Mouse (Mus musculus): ENCODE results near the gene Trub1.

Gene Trub1

DNA sequence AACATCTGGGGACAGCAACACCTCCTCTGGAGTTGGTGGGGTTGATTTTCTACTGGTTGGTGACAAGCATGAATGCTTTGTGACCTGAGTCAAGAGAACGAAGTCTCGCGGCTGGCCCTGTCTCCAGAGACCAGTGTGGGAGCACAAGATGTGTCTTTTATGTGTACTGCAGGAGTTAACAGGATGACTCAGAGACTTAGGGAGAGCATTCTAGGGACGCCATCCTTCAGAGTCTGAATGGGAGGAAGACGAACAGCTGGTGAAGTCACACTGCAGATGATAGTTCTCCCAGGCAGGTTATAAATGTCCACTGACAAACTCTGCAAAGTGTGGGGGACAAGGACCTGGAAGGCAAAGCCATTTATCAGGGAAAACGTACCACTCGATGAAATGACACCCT, 11.2 kb upstream of the Trub1 start:
- no peak for DNase-seq (ENCODE audit: low read depth, low spot score)

- DNase-seq (ENCODE audit: low read depth, low spot score), result no peak
Observed at GRCm38 (mm10) chr19:57442936-57443657, 9.6 kb upstream of the Trub1 start.

- no peak for DNase-seq (ENCODE audit: low read depth, low spot score)
Observed at GRCm38 (mm10) chr19:57445049-57445448, 7.7 kb upstream of the Trub1 start.

DNA sequence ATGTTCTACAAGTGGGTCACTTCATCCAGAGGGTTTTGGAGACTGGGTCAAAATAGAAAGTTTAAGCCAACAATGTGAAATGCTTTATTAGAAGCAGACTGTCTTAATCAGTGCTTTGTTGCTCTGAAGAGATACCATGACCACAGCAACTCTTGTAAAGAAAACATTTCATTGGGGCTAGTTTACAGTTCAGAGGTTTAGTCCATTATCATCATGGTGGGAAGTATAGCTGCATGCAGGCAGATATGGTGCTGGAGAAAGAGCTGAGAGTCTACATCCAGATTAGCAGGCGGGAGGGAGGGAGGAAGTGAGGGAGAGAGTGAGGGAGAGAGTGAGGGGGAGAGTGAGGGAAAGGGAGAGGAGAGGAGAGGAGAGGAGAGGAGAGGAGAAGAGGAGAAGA, 1.9 kb upstream of the Trub1 start:
- no peak for DNase-seq (ENCODE audit: low read depth, low spot score)

DNA sequence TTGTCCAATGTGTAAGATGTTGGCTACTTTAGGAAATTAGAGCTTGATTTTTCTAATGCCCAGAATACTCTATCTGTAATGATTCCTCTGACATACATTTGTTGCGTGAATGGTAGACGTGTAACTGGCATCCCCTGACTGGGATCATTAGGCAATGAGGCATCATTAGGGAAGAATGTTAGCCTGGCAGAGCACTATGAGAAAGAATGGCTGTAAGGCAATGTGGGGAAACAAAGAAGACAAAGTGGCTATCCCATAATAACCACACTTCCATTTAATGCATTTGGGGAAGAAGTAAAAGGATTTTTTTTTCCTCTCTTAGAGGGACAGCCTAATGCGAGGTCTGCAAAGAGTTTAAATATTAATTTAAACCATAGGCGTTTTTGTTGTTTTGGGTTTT, 950 bp upstream of the Trub1 start:
- no peak for DNase-seq (ENCODE audit: low read depth, low spot score)

GRCm38 (mm10) chr19:57453218-57453600, 497 bp downstream of the Trub1 start:
- DNase-seq (ENCODE audit: low read depth, low spot score), result peak; percentile 9

DNA sequence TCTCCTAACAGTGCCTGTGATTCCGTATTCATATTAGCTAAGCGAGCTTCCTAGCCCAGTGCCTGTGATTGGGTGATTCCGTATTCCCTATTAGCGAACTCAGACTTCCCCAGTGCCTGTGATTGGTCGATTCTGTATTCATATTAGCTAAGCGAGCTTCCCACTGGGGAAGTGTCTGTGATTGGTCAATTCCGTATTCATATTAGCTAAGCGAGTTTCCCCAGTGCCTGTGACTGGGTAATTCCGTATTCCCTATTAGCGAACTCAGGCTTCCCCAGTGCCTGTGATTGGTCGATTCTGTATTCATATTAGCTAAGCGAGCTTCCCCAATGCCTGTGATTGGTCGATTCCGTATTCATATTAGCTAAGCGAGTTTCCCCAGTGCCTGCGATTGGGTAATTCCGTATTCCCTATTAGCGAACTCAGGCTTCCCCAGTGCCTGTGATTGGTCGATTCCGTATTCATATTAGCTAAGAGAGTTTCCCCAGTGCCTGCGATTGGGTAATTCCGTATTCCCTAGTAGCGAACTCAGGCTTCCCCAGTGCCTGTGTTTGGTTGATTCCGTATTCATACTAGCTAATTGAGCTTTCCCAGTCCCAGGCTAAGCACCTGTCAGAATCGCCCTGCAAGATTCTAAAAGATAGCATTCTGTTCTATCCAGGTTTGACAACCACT, 2.7 kb downstream of the Trub1 start:
- DNase-seq (ENCODE audit: low read depth, low spot score), result peak; percentile 73

DNA sequence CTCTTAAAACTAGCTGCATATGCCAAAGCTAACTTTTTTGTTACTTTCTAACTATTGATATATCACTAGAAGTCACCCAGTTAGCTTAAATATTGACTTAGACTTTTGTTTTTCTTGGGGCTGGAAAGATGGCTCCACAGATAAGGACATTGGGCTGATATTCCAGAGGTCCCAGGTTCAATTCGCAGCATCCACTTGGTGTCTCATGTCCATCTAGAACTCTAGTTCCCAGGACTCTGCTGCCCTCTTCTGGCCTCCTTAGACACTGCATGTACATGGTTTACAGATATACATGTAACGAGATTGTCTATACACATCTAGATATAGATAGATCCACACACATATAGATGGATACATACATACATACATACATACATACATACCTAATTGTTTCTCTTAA, 4.4 kb downstream of the Trub1 start:
- peak; percentile 71 for DNase-seq (ENCODE audit: low read depth, low spot score)

DNA sequence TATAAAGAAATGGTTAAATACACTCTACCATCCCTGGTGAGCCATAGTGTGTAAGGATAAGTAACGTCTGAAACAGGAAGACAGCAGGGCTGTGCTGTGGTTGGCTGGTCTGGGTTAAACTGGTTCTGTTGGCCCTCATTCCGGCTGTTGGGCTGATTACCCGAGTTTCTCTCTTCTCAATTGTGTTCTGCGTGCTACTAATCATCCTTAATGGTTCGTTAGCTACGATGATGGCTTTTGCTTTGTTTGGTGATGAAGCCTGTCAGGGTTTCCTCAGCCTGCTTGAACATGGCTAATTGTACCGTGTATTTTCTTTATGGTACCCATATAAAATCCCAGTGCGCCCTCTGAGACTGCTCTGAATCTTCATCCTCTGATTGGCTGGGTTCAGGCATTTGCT, 11.0 kb downstream of the Trub1 start:
- no peak for DNase-seq (ENCODE audit: low read depth, low spot score)

DNA sequence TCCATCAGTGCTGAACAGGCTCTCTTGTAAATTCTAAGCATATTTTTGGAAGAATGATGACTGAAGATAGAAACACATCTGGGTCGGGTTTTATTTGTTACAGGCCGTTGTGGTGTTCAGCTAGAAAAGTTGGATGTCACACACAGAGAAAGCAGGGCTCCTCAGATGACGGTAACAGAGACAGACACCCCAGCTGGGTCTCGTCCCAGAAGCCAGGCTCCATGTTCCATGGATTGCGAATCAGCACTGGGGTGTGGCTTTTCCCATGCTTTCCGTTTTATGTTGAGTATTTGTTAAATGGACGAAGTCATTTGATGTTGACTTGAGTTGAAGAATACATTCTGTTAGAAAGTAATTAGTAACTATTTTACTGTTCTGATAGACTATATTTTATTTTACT, 13.0 kb downstream of the Trub1 start:
- no peak for DNase-seq (ENCODE audit: low read depth, low spot score)

DNA sequence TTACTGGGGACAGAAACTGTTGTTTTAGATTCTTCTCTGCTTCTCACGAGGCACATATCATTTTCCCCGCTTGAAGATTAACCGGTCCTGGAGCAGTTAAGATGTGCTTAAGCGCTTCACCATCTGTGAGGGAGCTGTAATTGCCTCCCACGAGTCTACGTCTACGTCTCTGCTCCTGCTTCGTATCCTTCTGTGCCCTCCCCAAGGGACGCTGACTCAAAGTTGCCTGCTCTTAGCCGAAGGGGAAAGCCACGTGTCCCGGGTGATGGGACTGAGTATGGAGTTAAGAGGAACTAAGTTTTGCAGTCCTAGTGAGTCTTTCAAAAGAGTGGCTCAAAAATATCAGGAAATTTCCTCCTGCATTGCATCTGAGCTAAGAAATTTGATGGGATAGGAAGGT, 18.3 kb downstream of the Trub1 start:
- DNase-seq (ENCODE audit: low read depth, low spot score), result no peak

GRCm38 (mm10) chr19:57472169-57472568, 19.5 kb downstream of the Trub1 start:
- no peak for DNase-seq (ENCODE audit: low read depth, low spot score)

DNA sequence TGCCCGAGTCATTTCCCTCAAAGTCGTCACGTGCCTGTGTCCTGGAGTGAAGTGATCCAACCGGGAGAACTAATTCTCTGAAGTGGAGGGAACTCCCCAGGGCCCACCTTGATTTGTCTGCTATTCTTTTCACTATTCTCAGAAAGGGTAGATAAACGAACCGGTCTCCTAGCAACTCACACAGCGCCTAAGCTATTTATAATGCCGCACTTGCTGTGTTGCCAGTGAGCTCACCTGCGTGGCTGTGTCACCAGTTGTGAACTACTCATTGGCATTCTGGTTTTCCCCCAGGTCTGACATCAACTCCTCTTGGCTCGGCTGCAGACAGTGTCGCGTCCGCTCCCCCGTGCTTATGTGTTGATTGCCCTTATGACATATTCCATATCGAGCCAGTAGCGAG, 20.6 kb downstream of the Trub1 start:
- no peak for DNase-seq (ENCODE audit: low read depth, low spot score)

DNA sequence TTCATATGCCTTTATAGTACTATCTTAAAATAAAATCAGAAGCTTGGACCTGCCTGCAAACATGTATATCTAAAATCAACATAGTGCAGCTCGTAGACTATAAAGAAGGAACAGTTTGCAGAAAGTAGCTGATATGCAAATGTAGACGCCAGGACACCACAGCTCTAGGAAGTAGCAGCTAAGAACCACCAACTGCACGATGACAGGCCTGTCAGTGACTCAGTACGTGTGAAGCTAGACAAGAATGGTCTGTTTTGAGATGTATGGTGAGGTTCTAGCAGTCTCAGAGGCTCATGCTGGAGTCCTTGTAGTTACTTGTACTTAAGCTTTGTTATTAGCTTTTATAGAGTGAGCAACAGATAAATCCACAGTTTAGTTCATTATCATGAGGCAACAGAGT, 22.6 kb downstream of the Trub1 start:
- no peak for DNase-seq (ENCODE audit: low read depth, low spot score)

DNA sequence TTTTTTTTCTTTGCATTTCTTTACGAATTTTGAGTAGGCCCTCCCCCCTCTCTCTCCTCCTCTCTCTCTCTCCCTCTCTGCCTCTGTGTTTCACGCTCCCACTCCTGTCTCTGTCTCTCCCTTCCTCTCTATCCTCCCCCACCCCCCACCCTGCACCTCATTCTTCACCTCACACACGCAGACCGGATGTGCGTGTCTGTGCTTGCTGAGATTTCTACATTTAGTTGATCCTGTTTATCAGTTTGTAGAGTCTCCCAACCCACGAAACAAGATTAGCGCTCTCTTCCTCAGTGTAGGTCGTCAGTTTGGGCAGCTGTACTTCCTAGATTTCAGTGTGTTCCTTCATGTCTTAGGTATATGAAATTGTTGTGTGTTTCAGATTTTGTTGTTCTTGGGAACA, 24.6 kb downstream of the Trub1 start:
- no peak for DNase-seq (ENCODE audit: low read depth, low spot score)

- DNase-seq (ENCODE audit: low read depth, low spot score), result no peak
Observed at GRCm38 (mm10) chr19:57478056-57478455, 25.3 kb downstream of the Trub1 start.

- no peak for DNase-seq (ENCODE audit: low read depth, low spot score)
Observed at GRCm38 (mm10) chr19:57479886-57480655, 27.4 kb downstream of the Trub1 start.

DNA sequence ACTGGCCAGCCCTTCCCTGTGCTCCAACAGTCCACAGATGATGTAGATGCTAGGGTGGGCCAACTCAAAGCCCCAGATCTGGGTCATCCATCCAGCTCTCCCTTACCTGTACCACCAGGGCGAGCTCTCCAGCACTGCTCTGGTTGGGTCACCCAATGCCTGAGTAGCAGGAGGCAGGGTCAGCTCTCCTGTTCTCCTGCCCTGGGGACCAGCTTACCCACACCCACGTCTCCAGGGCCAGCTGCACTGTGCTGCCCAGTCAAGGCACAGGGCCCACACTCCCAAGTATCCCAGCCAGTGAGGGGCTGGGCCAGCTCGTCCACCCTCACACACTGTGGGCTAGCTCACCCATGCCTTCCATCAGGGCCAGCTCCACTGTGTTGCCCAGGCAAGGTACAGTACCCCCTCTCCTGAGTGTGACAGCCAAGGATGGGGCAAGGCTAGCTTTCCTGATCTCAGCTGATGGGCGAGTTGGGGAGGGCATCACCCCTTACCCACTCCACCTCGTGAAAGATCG, 29.1 kb downstream of the Trub1 start:
- no peak for DNase-seq (ENCODE audit: low read depth, low spot score)

GRCm38 (mm10) chr19:57482815-57483214, 30.1 kb downstream of the Trub1 start:
- peak; percentile 27 for DNase-seq (ENCODE audit: low read depth, low spot score)

GRCm38 (mm10) chr19:57487051-57487658, 34.4 kb downstream of the Trub1 start:
- no peak for DNase-seq (ENCODE audit: low read depth, low spot score)

DNA sequence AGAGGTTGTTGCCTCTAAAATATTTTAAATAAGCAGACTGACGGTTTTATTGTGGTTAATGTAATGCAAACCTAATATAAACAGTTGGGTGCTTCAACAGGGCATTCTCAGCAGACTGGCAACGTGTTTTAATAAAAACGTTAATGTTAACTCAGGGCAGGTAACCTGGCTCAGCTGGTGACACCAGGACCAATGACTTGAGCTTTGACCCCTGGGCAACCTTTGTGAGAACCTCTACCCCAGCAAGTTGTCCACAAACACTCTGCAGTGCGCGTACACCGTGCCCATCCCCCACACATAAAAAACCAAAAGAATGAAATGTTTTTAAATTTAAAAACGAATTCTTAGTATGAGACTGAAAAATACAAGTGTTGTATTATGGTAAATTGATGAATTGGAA, 36.8 kb downstream of the Trub1 start:
- no peak for DNase-seq (ENCODE audit: low read depth, low spot score)

- DNase-seq (ENCODE audit: low read depth, low spot score), result no peak
Observed at GRCm38 (mm10) chr19:57491030-57491429, 38.3 kb downstream of the Trub1 start.
